Mouse (Mus musculus): ENCODE measurements around the gene Cdc42se2.

DNA sequence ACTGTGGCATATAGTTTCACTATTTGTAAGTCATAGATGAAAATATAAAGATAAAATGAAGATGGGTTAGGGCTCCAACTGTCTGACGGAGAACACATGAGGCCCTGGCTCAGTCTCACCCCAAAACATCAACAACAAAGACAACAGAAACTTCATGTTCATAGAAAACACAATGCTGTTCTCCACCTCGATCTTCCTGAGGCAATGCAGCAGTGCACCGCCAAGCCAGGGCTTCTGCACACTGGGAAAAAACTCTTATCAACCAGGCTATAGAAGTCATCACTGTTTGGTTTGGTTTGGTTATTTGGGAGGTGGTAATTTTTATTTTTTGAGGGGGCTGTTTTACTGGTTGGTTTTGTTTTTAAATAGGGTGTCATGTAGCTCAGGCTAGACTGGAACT, 3.0 kb downstream of the Cdc42se2 start:
- TF ChIP-seq POLR2A (IDR thresholded peaks at IDR 0.05; ENCODE audit: insufficient read depth, low read length) = no peak
- TF ChIP-seq EP300 (IDR thresholded peaks at IDR 0.05; ENCODE audit: insufficient read depth, low read depth, low read length) = no peak
- TF ChIP-seq CTCF (IDR thresholded peaks at IDR 0.05; ENCODE audit: low read depth, low read length) = no peak
